Mouse (Mus musculus): ENCODE data around the gene Hspa8.
"Not testable (repeated sequence)": the region's sequence is repeated elsewhere in the genome, so short reads cannot be mapped to it uniquely, and the experiment has no call there.

Hspa8 gene

GRCm38 (mm10) chr9:40800675-40801612 is at the start of gene Hspa8:
TSS of gene Hspa8 (plus strand) at chr9:40800984.
- DNase-seq (ENCODE audit: low spot score), result peak; percentile 99

- no peak for DNase-seq (ENCODE audit: low spot score)
Measured at GRCm38 (mm10) chr9:40751749-40752148, 49.0 kb upstream of the Hspa8 start.

GRCm38 (mm10) chr9:40756401-40756800 is 44.4 kb upstream of the Hspa8 start:
- no peak for DNase-seq (ENCODE audit: low spot score)

- no peak for DNase-seq (ENCODE audit: low spot score)
Measured at GRCm38 (mm10) chr9:40757105-40757626, 43.6 kb upstream of the Hspa8 start.

GRCm38 (mm10) chr9:40757685-40758270 is 43.0 kb upstream of the Hspa8 start:
- DNase-seq (ENCODE audit: low spot score), result no peak

- no peak for DNase-seq (ENCODE audit: low spot score)
Measured at GRCm38 (mm10) chr9:40762354-40762753, 38.4 kb upstream of the Hspa8 start.

- DNase-seq (ENCODE audit: low spot score), result no peak
Measured at GRCm38 (mm10) chr9:40764887-40765580, 35.8 kb upstream of the Hspa8 start.

- no peak for DNase-seq (ENCODE audit: low spot score)
Measured at GRCm38 (mm10) chr9:40765581-40765940, 35.2 kb upstream of the Hspa8 start.

- no peak for DNase-seq (ENCODE audit: low spot score)
Measured at GRCm38 (mm10) chr9:40766058-40766605, 34.7 kb upstream of the Hspa8 start.

- DNase-seq (ENCODE audit: low spot score), result no peak
Measured at GRCm38 (mm10) chr9:40767946-40768345, 32.8 kb upstream of the Hspa8 start.

GRCm38 (mm10) chr9:40772246-40772645 is 28.5 kb upstream of the Hspa8 start:
- DNase-seq (ENCODE audit: low spot score), result no peak

GRCm38 (mm10) chr9:40773142-40773541 is 27.6 kb upstream of the Hspa8 start:
- not testable (repeated sequence) for DNase-seq (ENCODE audit: low spot score)

- no peak for DNase-seq (ENCODE audit: low spot score)
Measured at GRCm38 (mm10) chr9:40773869-40774268, 26.9 kb upstream of the Hspa8 start.

GRCm38 (mm10) chr9:40776044-40776443 is 24.7 kb upstream of the Hspa8 start:
- no peak for DNase-seq (ENCODE audit: low spot score)

- DNase-seq (ENCODE audit: low spot score), result no peak
Measured at GRCm38 (mm10) chr9:40776459-40777248, 24.1 kb upstream of the Hspa8 start.

GRCm38 (mm10) chr9:40780111-40780510 is 20.7 kb upstream of the Hspa8 start:
- DNase-seq (ENCODE audit: low spot score), result no peak

- no peak for DNase-seq (ENCODE audit: low spot score)
Measured at GRCm38 (mm10) chr9:40780892-40781725, 19.7 kb upstream of the Hspa8 start.

GRCm38 (mm10) chr9:40781726-40782581 is 18.8 kb upstream of the Hspa8 start:
- DNase-seq (ENCODE audit: low spot score), result no peak

- no peak for DNase-seq (ENCODE audit: low spot score)
Measured at GRCm38 (mm10) chr9:40783641-40784373, 17.0 kb upstream of the Hspa8 start.
